Mouse (Mus musculus) lung, adult 2 months (tissue): Measurements from ENCODE around the gene Tmem135. TPM values are rescaled to one million over a fixed set of nuclear protein-coding genes. Genes with fewer than 3 reads are reported as not detected.
"Not testable (repeated sequence)": the region's sequence is repeated elsewhere in the genome, so short reads cannot be mapped to it uniquely, and the experiment has no call there.

Experiments
- DNase-seq: peaks from one replicate; pipeline ENCODE4 v3.0.0; 2022
- H3K4me1 ChIP-seq: fragments of 200-500 bp; 2 replicates; pipeline ENCODE4 v1.6.1; 2011; ENCODE audit warnings: low read length; ENCODE audit not compliant: control insufficient read depth, insufficient read depth
- H3K4me3 ChIP-seq: fragments of 200-500 bp; replicated peaks from 2 replicates; pipeline ENCODE3; 2011; ENCODE audit warnings: low read depth, mild to moderate bottlenecking, control low read depth, low read length; ENCODE audit errors: extremely low read depth
- CTCF ChIP-seq: fragments of 200-500 bp; IDR thresholded peaks from 2 replicates; pipeline ENCODE4 v1.5.1; 2011; ENCODE audit warnings: mild to moderate bottlenecking, low read length, control low read depth; ENCODE audit not compliant: insufficient read depth
- POLR2A ChIP-seq: fragments of 200-500 bp; IDR thresholded peaks from 2 replicates; pipeline ENCODE4 v1.6.1; 2011; ENCODE audit warnings: low read depth, mild to moderate bottlenecking, control low read depth, low read length, borderline replicate concordance; ENCODE audit errors: extremely low read depth
- WGBS: fragments of 180-500 bp; shearing (Covaris S2); methylation state at CpG from one replicate; pipeline ENCODE4 v1.1.7; 2018; 5-methylcytosine and 5-hydroxymethylcytosine counted together
- polyA plus RNA-seq: library from polyadenylated mRNA; depleted of rRNA; stranded (reverse); fragments of >200 nt; gene quantifications from 2 replicates; pipeline ENCODE4 v1.2.3, GENCODE M21; 2012

The Tmem135 gene
- polyA plus RNA-seq, 1 experiment = 48.9 TPM

- no peak for TF ChIP-seq POLR2A
- TF ChIP-seq CTCF = no peak
- Histone ChIP-seq H3K4me3 (no peak overlapping the region), H3K4me1 (no peaks in the 10 kb centered on the region)
- WGBS = 94% methylated on average over 3 of the region's 3 CpGs
- no peak for DNase-seq
Measured at GRCm38 (mm10) chr7:89316112-89316511, 87.9 kb downstream of the Tmem135 start.

GRCm38 (mm10) chr7:89311555-89311954, 92.5 kb downstream of the Tmem135 start:
- no peak overlapping the region for H3K4me3 ChIP-seq
- 0 out of 2 replicates have a peak, but pooled peaks cover 5% of the 10 kb centered on the region for H3K4me1 ChIP-seq
- TF ChIP-seq CTCF (no peak), POLR2A (no peak)
- DNase-seq = no peak
- 95% methylated on average over 1 of the region's 1 CpGs for WGBS

- TF ChIP-seq POLR2A (no peak), CTCF (no peak)
- H3K4me1 ChIP-seq = 0 out of 2 replicates have a peak, but pooled peaks cover 5% of the 10 kb centered on the region
- WGBS = 55% methylated on average over 3 of the region's 3 CpGs
- no peak overlapping the region for H3K4me3 ChIP-seq
- no peak for DNase-seq
Measured at GRCm38 (mm10) chr7:89308926-89309325, 95.1 kb downstream of the Tmem135 start.

- WGBS = 79% methylated on average over 11 of the region's 11 CpGs
- Histone ChIP-seq H3K4me1 (0 out of 2 replicates have a peak, but pooled peaks cover 5% of the 10 kb centered on the region), H3K4me3 (no peak overlapping the region)
- TF ChIP-seq CTCF (no peak), POLR2A (no peak)
- DNase-seq = no peak
Measured at GRCm38 (mm10) chr7:89308238-89308637, 95.8 kb downstream of the Tmem135 start.

- TF ChIP-seq CTCF (no peak), POLR2A (no peak)
- 0 out of 2 replicates have a peak, but pooled peaks cover 5% of the 10 kb centered on the region for H3K4me1 ChIP-seq
- 93% methylated on average over 6 of the region's 6 CpGs for WGBS
- no peak for DNase-seq
- no peak overlapping the region for H3K4me3 ChIP-seq
Measured at GRCm38 (mm10) chr7:89306831-89307230, 97.2 kb downstream of the Tmem135 start.

GRCm38 (mm10) chr7:89304958-89305357, 99.1 kb downstream of the Tmem135 start:
- no peak overlapping the region for H3K4me3 ChIP-seq
- no peak for DNase-seq
- 0 out of 2 replicates have a peak, but pooled peaks cover 5% of the 10 kb centered on the region for H3K4me1 ChIP-seq
- WGBS = 75% methylated on average over 3 of the region's 3 CpGs
- no peak for TF ChIP-seq CTCF
- no peak for TF ChIP-seq POLR2A

GRCm38 (mm10) chr7:89303765-89304164, 100.3 kb downstream of the Tmem135 start:
- TF ChIP-seq POLR2A (no peak), CTCF (no peak)
- 95% methylated on average over 1 of the region's 1 CpGs for WGBS
- Histone ChIP-seq H3K4me1 (0 out of 2 replicates have a peak, but pooled peaks cover 2% of the 10 kb centered on the region), H3K4me3 (no peak overlapping the region)
- DNase-seq = no peak

GRCm38 (mm10) chr7:89298911-89299458, 105.0 kb downstream of the Tmem135 start:
- WGBS = 100% methylated on average over 1 of the region's 1 CpGs
- no peak for DNase-seq
- Histone ChIP-seq H3K4me1 (no peaks in the 10 kb centered on the region), H3K4me3 (no peak overlapping the region)
- TF ChIP-seq POLR2A (no peak), CTCF (no peak)

GRCm38 (mm10) chr7:89296941-89297340, 107.1 kb downstream of the Tmem135 start:
- WGBS = 71% methylated on average over 1 of the region's 1 CpGs
- Histone ChIP-seq H3K4me1 (no peaks in the 10 kb centered on the region), H3K4me3 (no peak overlapping the region)
- no peak for DNase-seq
- TF ChIP-seq POLR2A (no peak), CTCF (no peak)

- H3K4me1 ChIP-seq = no peaks in the 10 kb centered on the region
- no peak overlapping the region for H3K4me3 ChIP-seq
- TF ChIP-seq CTCF (no peak), POLR2A (no peak)
- DNase-seq = no peak
- 79% methylated on average over 7 of the region's 7 CpGs for WGBS
Measured at GRCm38 (mm10) chr7:89282664-89283063, 121.4 kb downstream of the Tmem135 start.

- not testable (repeated sequence) for DNase-seq, H3K4me1 ChIP-seq, H3K4me3 ChIP-seq
Measured at GRCm38 (mm10) chr7:89270438-89270837, 133.6 kb downstream of the Tmem135 start.
